Mouse (Mus musculus) heart, adult 2 months (tissue): Measurements from ENCODE around the gene Rps7. TPM values are rescaled to one million over a fixed set of nuclear protein-coding genes. Genes with fewer than 3 reads are reported as not detected.
A peak's percentile ranks its signal among the peaks of the same experiment; 100 is the strongest.

ENCODE experiments used
- DNase-seq, 2 experiments: peaks; one replicate each; pipeline ENCODE4 v3.0.0; 2021
- H3K27ac ChIP-seq: fragments of 200-600 bp; 2 replicates; pipeline ENCODE4 v1.8.1; 2022
- H3K27me3 ChIP-seq: fragments of 200-500 bp; 2 replicates; pipeline ENCODE4 v1.6.1; 2012; ENCODE audit warnings: mild to moderate bottlenecking, low read length, inconsistent platforms, mixed read lengths; ENCODE audit not compliant: control insufficient read depth, insufficient read depth
- H3K36me3 ChIP-seq: fragments of 200-500 bp; 2 replicates; pipeline ENCODE4 v1.6.1; 2012; ENCODE audit warnings: low read length, inconsistent platforms; ENCODE audit not compliant: control insufficient read depth, insufficient read depth
- H3K4me1 ChIP-seq: fragments of 200-500 bp; 2 replicates; pipeline ENCODE4 v1.6.1; 2011; ENCODE audit warnings: low read length; ENCODE audit not compliant: control insufficient read depth, insufficient read depth
- H3K4me3 ChIP-seq: fragments of 200-600 bp; 2 replicates; pipeline ENCODE4 v1.8.1; 2022
- H3K79me2 ChIP-seq: fragments of 200-500 bp; replicated peaks from 2 replicates; pipeline ENCODE4 v1.6.1; 2012; ENCODE audit warnings: mild to moderate bottlenecking, inconsistent platforms, low read length, moderate library complexity, mixed read lengths; ENCODE audit not compliant: control insufficient read depth, insufficient read depth
- H3K9ac ChIP-seq: fragments of 200-500 bp; 2 replicates; pipeline ENCODE4 v1.6.1; 2012; ENCODE audit warnings: low read depth, mild to moderate bottlenecking, control low read depth, inconsistent platforms, low read length, mixed read lengths
- CTCF ChIP-seq: fragments of 200-600 bp; IDR thresholded peaks from 2 replicates; pipeline ENCODE4 v1.8.1; 2022; ENCODE audit warnings: antibody characterized with exemption, mild to moderate bottlenecking, moderate library complexity
- EP300 ChIP-seq: fragments of 200-500 bp; IDR thresholded peaks from 2 replicates; pipeline ENCODE4 v1.6.1; 2011; ENCODE audit warnings: low read depth, low read length, control low read depth; ENCODE audit not compliant: insufficient read depth
- POLR2A ChIP-seq: fragments of 200-500 bp; IDR thresholded peaks from 2 replicates; pipeline ENCODE4 v1.6.1; 2011; ENCODE audit warnings: mild to moderate bottlenecking, low read depth, low read length, control low read depth; ENCODE audit not compliant: insufficient read depth
- WGBS: fragments of 180-500 bp; shearing (Covaris S2); methylation state at CpG from one replicate; pipeline ENCODE4 v1.1.7; 2018; 5-methylcytosine and 5-hydroxymethylcytosine counted together
- intact Hi-C: fragments of 180-260 bp; cut with DNase I; formaldehyde crosslinking; loops from one replicate; pipeline ENCODE4 v1.15.1; 2025
- microRNA-seq, 2 experiments: library from miRNA; unstranded; fragments of <30 nt; microRNA quantifications; one replicate each; pipeline ENCODE4 v1.2.0; 2021
- polyA plus RNA-seq: library from polyadenylated mRNA; depleted of rRNA; stranded (reverse); fragments of >200 nt; gene quantifications from 2 replicates; pipeline ENCODE4 v1.2.3, GENCODE M21; 2012; rRNA removed
- total RNA-seq, 2 experiments: library from RNA; stranded (reverse); gene quantifications; 2 replicates each; pipeline ENCODE4 v1.2.3; 2021

Rps7 gene
- total and polyA plus RNA-seq, 3 experiments: 176 to 303 (median 228) TPM

DNA sequence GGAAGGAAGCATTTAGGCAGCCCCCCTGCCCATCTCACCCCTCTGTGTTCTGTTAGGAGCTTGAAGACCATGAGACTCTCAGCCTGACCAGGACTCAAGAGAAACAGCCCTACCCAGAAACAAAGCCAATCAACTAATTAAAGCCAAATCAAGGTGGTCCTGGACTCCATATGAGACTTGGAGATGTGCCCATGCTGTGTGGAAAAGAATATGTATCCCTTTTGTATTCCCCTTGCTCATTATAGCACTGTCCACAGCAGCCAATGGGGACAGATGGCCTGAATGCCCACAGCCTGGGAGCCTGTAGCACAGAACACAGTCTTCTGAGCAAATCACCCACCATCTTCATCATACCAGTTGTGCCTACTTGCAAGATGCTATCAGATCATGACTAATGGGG is 38.9 kb downstream of the Rps7 start:
- Histone ChIP-seq H3K36me3 (no peaks in the 10 kb centered on the region), H3K4me3 (no peak overlapping the region), H3K27me3 (no peaks in the 10 kb centered on the region), H3K27ac (no peak overlapping the region), H3K4me1 (no peaks in the 10 kb centered on the region), H3K79me2 (no peaks in the 10 kb centered on the region), H3K9ac (no peak overlapping the region)
- intact Hi-C loops: no loop called here
- no peak for DNase-seq
- TF ChIP-seq CTCF: no peak
- no peak for TF ChIP-seq EP300
- no peak for TF ChIP-seq POLR2A

DNA sequence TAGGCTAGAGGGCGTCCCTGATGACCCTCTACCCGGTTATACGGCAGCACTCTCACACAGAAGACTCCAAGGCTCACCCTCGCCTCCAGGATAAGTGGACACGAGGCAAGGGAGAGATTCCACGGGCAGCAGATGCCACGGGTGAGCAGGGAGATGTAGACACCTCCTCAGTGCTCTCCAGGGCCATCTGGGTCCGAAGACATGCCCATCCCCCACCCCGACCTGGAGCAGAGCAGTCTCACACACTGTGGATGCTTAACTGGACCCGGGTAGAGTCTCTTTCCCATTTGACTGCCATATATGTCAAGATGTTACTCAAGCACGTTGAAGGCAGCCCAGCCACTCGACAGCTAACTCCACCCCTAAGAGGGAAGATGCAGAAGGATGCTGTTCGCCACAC is 45.3 kb downstream of the Rps7 start:
- Histone ChIP-seq H3K36me3 (no peaks in the 10 kb centered on the region), H3K9ac (no peak overlapping the region), H3K79me2 (no peaks in the 10 kb centered on the region), H3K27ac (no peak overlapping the region), H3K27me3 (no peaks in the 10 kb centered on the region), H3K4me1 (no peaks in the 10 kb centered on the region), H3K4me3 (no peak overlapping the region)
- WGBS: 35% methylated on average over 13 of the region's 13 CpGs
- DNase-seq: no peak
- intact Hi-C loops: no loop called here
- TF ChIP-seq CTCF: no peak
- no peak for TF ChIP-seq POLR2A
- TF ChIP-seq EP300: no peak

DNA sequence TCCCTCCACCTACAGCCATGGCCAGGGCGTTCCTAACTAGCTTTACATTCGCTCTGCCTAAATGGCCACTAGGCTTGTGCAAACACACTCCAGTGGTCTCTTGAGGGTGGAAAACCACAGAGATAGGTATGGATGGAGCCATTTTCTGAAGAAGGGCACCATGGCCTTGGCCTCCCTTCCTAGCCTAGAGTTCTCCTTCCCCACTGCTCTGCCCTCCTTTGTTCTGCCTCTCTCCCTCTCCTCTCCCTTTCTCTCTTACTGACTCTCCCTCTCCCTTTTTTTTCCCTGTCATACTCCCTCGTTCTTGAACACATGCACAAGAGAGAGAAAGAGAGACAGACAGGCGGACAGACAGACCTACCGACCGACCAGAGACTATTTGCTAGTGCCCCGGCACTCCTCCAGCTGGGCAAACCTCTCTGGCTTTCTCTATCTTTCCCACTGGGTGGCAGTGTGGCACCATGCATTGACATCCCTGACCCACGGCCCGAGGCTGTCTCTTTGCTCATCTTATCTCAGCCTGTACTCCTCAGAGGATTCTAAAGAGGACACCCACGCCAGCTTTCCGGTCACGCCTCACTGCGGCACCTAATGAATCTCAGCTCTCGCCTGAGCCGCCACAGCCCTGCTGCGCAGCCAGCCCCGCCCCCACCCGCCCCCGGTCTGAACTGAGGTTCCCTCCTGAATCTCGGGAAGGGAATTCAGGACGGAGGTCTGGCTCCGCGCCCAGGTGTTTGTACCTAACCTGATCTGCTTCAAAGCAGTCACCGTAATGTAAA is 46.5 kb downstream of the Rps7 start:
- TF ChIP-seq CTCF: peak; percentile 91; the same call in 1 of the 2 replicates
- TF ChIP-seq EP300: peak; percentile 71; the same call in 1 of the 2 replicates
- TF ChIP-seq POLR2A: no peak
- Histone ChIP-seq H3K79me2 (no peaks in the 10 kb centered on the region), H3K27ac (no peak overlapping the region), H3K4me3 (peak overlapping the region; percentile 36), H3K4me1 (no peaks in the 10 kb centered on the region), H3K36me3 (no peaks in the 10 kb centered on the region), H3K27me3 (no peaks in the 10 kb centered on the region), H3K9ac (no peak overlapping the region)
- peak; percentile 81 to 82 for DNase-seq
- intact Hi-C loops: loop anchor here (2.0 to 5.0 kb wide), 3 partner anchors 108 to 1294 kb away; no protein-coding TSS in a partner anchor
- WGBS: 8% methylated on average over 24 of the region's 24 CpGs

DNA sequence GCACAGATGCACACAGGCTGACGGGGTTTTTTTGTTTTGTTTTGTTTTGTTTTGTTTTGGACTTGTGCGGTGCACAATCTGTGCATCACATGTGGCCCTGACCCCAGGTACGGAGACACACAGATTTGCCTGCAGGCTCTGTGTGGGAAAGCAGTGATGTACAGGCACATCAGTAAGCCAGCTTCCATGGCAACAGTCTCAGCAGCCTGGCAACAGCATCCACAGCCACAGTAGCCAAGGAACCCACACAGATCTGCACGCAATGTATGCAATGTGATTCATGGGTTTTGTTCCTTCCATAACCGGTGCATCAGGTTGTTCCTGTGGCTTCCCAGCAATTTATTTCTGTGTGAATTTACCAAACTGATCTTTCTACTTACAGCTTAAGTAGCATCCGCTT is 47.8 kb downstream of the Rps7 start:
- Histone ChIP-seq H3K9ac (no peak overlapping the region), H3K4me3 (no peak overlapping the region), H3K27ac (no peak overlapping the region), H3K4me1 (no peaks in the 10 kb centered on the region), H3K79me2 (no peaks in the 10 kb centered on the region), H3K27me3 (no peaks in the 10 kb centered on the region), H3K36me3 (no peaks in the 10 kb centered on the region)
- no peak for DNase-seq
- 76% methylated on average over 6 of the region's 6 CpGs for WGBS
- no peak for TF ChIP-seq CTCF
- TF ChIP-seq POLR2A: no peak
- TF ChIP-seq EP300: no peak
- intact Hi-C loops: loop anchor here (2.0 to 5.0 kb wide), 3 partner anchors 109 to 1295 kb away; no protein-coding TSS in a partner anchor

DNA sequence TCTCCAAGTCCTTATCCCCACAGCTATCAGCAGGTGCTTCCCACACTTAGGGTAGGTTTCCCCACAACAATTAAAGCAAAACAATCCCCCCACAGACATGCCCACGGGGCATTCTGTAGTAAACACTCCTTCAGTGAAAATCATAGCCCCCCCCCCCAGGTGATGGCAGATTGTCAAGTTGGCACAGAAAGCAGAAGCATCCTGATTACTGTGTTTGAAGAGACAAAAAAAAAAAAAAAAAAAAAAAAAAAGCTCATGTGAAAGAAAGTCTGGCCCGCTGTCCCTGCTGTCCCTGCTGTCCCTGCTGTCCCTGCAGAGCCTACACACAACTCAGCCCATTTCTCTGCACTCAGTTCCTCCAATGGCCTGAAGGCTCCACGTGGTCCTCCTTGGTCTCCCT is 51.7 kb downstream of the Rps7 start:
- no peak for DNase-seq
- intact Hi-C loops: no loop called here
- TF ChIP-seq POLR2A (no peak), CTCF (no peak), EP300 (no peak)
- no peaks in the 10 kb centered on the region for H3K36me3 ChIP-seq
- 34% methylated on average over 3 of the region's 3 CpGs for WGBS
- H3K4me3 ChIP-seq: no peak overlapping the region
- no peaks in the 10 kb centered on the region for H3K4me1 ChIP-seq
- H3K27me3 ChIP-seq: no peaks in the 10 kb centered on the region
- H3K79me2 ChIP-seq: no peaks in the 10 kb centered on the region
- H3K27ac ChIP-seq: no peak overlapping the region
- no peak overlapping the region for H3K9ac ChIP-seq

DNA sequence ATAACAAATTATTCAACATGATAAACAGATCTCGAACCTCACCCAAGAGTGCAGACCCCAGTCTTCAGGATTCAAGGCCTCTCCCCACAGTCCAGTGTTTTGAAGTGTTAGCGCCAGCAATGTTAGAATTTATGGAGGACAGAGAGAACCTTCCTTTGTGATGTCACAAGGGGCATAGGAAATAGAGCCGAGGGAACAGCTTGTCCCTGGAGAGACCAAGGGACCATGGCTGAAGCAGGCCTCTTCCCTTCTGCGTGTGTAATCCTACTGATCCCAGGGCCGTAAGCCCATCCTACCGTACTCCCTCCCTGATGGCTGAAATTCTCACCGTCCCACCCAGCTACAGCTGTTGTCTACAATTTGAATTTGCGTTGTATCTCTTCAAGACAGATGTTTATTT is 53.3 kb downstream of the Rps7 start, which contains the start of gene Allc:
Allc (minus strand) TSS at position 101 of the 400 bp plus-strand sequence.
- intact Hi-C loops: no loop called here
- Histone ChIP-seq H3K9ac (no peak within 1 kb of the TSS), H3K79me2 (no peaks in the 10 kb centered on the region), H3K27ac (no peak within 1 kb of the TSS), H3K36me3 (no peaks in the 10 kb centered on the region), H3K4me1 (no peaks in the 10 kb centered on the region), H3K4me3 (no peak within 1 kb of the TSS), H3K27me3 (no peaks in the 10 kb centered on the region)
- DNase-seq: no peak
- WGBS: 80% methylated on average over 8 of the region's 8 CpGs
- TF ChIP-seq CTCF (no peak), EP300 (no peak)

Small RNAs within 50 kb of the gene (microRNA-seq; reads per million reads assigned to microRNA genes)
- gene Mir6937: 0 reads per million in 2 experiments

Other genes starting within 250 kb of the Rps7 start
- under 1 TPM in 1 of 2 experiments, not detected in 1; 0.16 TPM for gene Dcdc2c, start 83.6 kb downstream of the Rps7 start, total RNA-seq
- gene Dcdc2c, start 83.6 kb downstream of the Rps7 start, polyA plus RNA-seq: not detected in 2 replicates
- gene Allc, start 53.4 kb downstream of the Rps7 start, total RNA-seq: not detected
- gene Allc, start 53.4 kb downstream of the Rps7 start, polyA plus RNA-seq: 0.10 and 0.12 TPM in 2 replicates
- gene Colec11, start 12.6 kb downstream of the Rps7 start, total RNA-seq: 10 to 100 TPM; 14.3 to 17.9 TPM
- 15.2 and 18.3 TPM in 2 replicates for gene Colec11, start 12.6 kb downstream of the Rps7 start, polyA plus RNA-seq
- gene Rnaseh1, start 13.6 kb upstream of the Rps7 start, total RNA-seq: 1 to 10 TPM; 6.9 to 8.4 TPM
- gene Rnaseh1, start 13.6 kb upstream of the Rps7 start, polyA plus RNA-seq: 7.0 and 7.7 TPM in 2 replicates
- gene Adi1, start 39.3 kb upstream of the Rps7 start, total RNA-seq: 10 to 100 TPM; 51.5 to 52.0 TPM
- 27.8 and 45.7 TPM in 2 replicates for gene Adi1, start 39.3 kb upstream of the Rps7 start, polyA plus RNA-seq
- gene Trappc12, start 114.5 kb upstream of the Rps7 start, total RNA-seq: 10 to 100 TPM; 19.7 to 21.3 TPM
- 20.9 and 26.9 TPM in 2 replicates for gene Trappc12, start 114.5 kb upstream of the Rps7 start, polyA plus RNA-seq
- 1 to 10 TPM; 8.6 to 8.7 TPM for gene Eipr1, start 115.8 kb upstream of the Rps7 start, total RNA-seq
- gene Eipr1, start 115.8 kb upstream of the Rps7 start, polyA plus RNA-seq: 13.5 and 21.8 TPM in 2 replicates